8 mouse cellular contexts compared by ENCODE assay signal in genomic region chr14:79390265-79390926, GRCm38 (mm10). TPM values are rescaled to one million over a fixed set of nuclear protein-coding genes. Genes with fewer than 3 reads are reported as not detected.
A peak's percentile ranks its signal among the peaks of the same experiment; 100 is the strongest.
DNase-seq lines count a peak whose midpoint lies in the region; ATAC-seq and TF ChIP-seq lines count a peak whose summit lies in the region.

Naa16 (minus strand) TSS chr14:79390778.

- peak within 1 kb of the TSS; percentile 77 for H3K4me2 ChIP-seq in forebrain, embryonic 13.5 days
- peak within 1 kb of the TSS; percentile 84 for H3K4me2 ChIP-seq in neural tube, embryonic 15.5 days

- H3K27ac ChIP-seq in forebrain, embryonic 13.5 days: peak within 1 kb of the TSS; percentile 97
- peak within 1 kb of the TSS; percentile 92 for H3K27ac ChIP-seq in neural tube, embryonic 15.5 days (replicated peaks)

- peaks cover 31% of the 10 kb centered on the region for H3K36me3 ChIP-seq in E14TG2a.4 (ENCODE audit: insufficient read depth, low read length)
- peaks cover 5% of the 10 kb centered on the region for H3K36me3 ChIP-seq in forebrain, embryonic 13.5 days (ENCODE audit: poor library complexity, severe bottlenecking)
- peaks cover 3% of the 10 kb centered on the region; the same call in 1 of the 2 replicates for H3K36me3 ChIP-seq in neural tube, embryonic 15.5 days

- peak within 1 kb of the TSS; percentile 93 for H3K4me3 ChIP-seq in E14TG2a.4 (replicated peaks; ENCODE audit: low read length)
- peak within 1 kb of the TSS; percentile 69 for H3K4me3 ChIP-seq in forebrain, embryonic 13.5 days
- peak within 1 kb of the TSS; percentile 88 for H3K4me3 ChIP-seq in neural tube, embryonic 15.5 days (replicated peaks)

- TF ChIP-seq CTCF in E14TG2a.4 (conservative IDR thresholded peaks at IDR 0.05; ENCODE audit: low read length): no peak

- H3K4me1 ChIP-seq in E14TG2a.4 (replicated peaks; ENCODE audit: low read depth, low read length): peaks cover 20% of the 10 kb centered on the region
- H3K4me1 ChIP-seq in forebrain, embryonic 13.5 days: peaks cover 12% of the 10 kb centered on the region
- peaks cover 16% of the 10 kb centered on the region for H3K4me1 ChIP-seq in neural tube, embryonic 15.5 days

- H3K27me3 ChIP-seq in E14TG2a.4 (ENCODE audit: insufficient read depth, low read length): no peaks in the 10 kb centered on the region
- no peaks in the 10 kb centered on the region for H3K27me3 ChIP-seq in forebrain, embryonic 13.5 days
- no peaks in the 10 kb centered on the region for H3K27me3 ChIP-seq in neural tube, embryonic 15.5 days (replicated peaks)

- under 1% methylated on average over 69 of the region's 71 CpGs for WGBS in forebrain, embryonic 13.5 days
- WGBS in neural tube, embryonic 15.5 days: under 1% methylated on average over 64 of the region's 71 CpGs

- ATAC-seq in forebrain, embryonic 13.5 days: peak; percentile 97
- peak; percentile 95 for ATAC-seq in neural tube, embryonic 15.5 days (ENCODE audit: low FRiP score)

- peak within 1 kb of the TSS; percentile 78 for H3K9ac ChIP-seq in forebrain, embryonic 13.5 days
- peak within 1 kb of the TSS; percentile 78 for H3K9ac ChIP-seq in neural tube, embryonic 15.5 days (replicated peaks)

- peak; percentile 93 for DNase-seq in c-Kit-positive CD71-positive TER-119-positive erythroid progenitor cells, embryonic 14.5 days (ENCODE audit: low spot score)
- DNase-seq in heart, postnatal 14 days: peak; percentile 98 to 99
- DNase-seq in layer of hippocampus, adult 11-12 months (ENCODE audit: low spot score): peak; percentile 94
- peak; percentile 92 to 93 for DNase-seq in lung, adult 18-20 months
- peak; percentile 91 for DNase-seq in testis, postnatal 14 days (ENCODE audit: low spot score)

- intact Hi-C loops in heart, postnatal 14 days (cut with DNase I): loop anchor here (10.0 kb wide), 2 partner anchors 174 to 274 kb away; partner anchors contain the start of gene Cnmd

- no peaks in the 10 kb centered on the region for H3K9me3 ChIP-seq in E14TG2a.4 (ENCODE audit: low read length)
- H3K9me3 ChIP-seq in forebrain, embryonic 13.5 days (replicated peaks): no peaks in the 10 kb centered on the region
- no peaks in the 10 kb centered on the region for H3K9me3 ChIP-seq in neural tube, embryonic 15.5 days (replicated peaks)

RNA-seq across cellular contexts. Expression of gene Naa16, which starts in this region (rescaled TPM):
- polyA plus RNA-seq in forebrain, embryonic 13.5 days (2015; fragmentation: Nextera tagmentation; extraction: Ambion mirVana): 38.9 and 42.7 TPM in 2 replicates
- total RNA-seq in heart, postnatal 14 days (2021): 10 to 100 TPM; 12.5 to 15.6 TPM
- 15.6 and 20.5 TPM in 2 replicates for polyA plus RNA-seq in neural tube, embryonic 15.5 days (2015; fragmentation: Nextera tagmentation; extraction: Ambion mirVana)

Comparison
In these comparisons a context has a peak if more than half of its experiments do, and no peak if none do; other contexts are left out.
1. Peak in every context shown above with its lines: DNase-seq, ATAC-seq, H3K4me3 ChIP-seq and H3K27ac ChIP-seq.